Mouse (Mus musculus): Measurements from ENCODE around the gene Cep295nl. TPM values are rescaled to one million over a fixed set of nuclear protein-coding genes. Genes with fewer than 3 reads are reported as not detected.
A peak's percentile ranks its signal among the peaks of the same experiment; 100 is the strongest.

The Cep295nl gene
- polyA plus RNA-seq, 1 experiment from 2014 or later = 0.26 TPM

DNA sequence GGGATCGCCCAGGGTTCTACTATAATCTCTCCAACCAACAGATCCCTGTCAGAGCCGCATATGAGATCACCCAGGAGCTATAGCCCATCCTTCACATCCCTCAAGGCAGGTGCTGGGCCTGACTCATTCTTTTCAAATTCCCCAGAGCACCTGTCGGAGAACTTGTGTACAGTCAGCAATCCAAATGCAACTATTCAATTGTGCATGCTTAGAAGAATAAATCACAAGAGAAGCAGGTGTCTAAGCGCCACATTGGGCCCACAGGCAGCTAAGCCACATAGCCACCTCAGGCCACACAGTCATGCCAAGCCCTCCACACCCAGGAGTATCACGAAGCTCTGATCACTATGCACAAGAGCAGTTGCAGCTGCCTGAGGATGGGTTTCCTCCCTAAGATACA is 7.2 kb upstream of the Cep295nl start:
- Histone ChIP-seq H3K9ac (no peak overlapping the region), H3K36me3 (no peaks in the 10 kb centered on the region), H3K27me3 (no peaks in the 10 kb centered on the region), H3K4me3 (no peak overlapping the region), H3K27ac (no peak overlapping the region), H3K4me1 (replicated peaks) (peaks cover 53% of the 10 kb centered on the region), H3K9me3 (no peaks in the 10 kb centered on the region), H3K4me2 (no peak overlapping the region)
- 92% methylated on average over 5 of the region's 5 CpGs for WGBS
- ATAC-seq (ENCODE audit: low FRiP score) = no peak

DNA sequence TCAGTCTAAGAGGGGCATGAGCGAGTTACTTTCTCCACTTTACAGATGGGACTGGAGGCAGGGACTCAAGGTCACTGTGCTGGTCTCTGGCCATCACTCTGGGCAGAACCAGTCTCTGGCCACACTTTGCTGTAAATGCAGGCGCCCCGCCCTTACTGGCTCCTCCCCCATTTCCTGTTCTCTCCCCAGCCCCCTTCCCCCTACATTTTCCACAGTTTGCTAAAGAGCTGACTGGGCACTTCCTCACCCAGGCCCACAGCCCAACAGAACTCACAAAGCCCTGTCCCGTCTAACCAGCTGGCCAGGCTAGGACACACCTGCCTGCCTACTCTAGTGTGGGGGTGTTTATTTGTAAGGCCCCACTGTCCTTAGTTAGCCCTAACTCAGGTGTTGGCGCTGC is 6.6 kb upstream of the Cep295nl start:
- H3K27me3 ChIP-seq = no peaks in the 10 kb centered on the region
- no peaks in the 10 kb centered on the region for H3K36me3 ChIP-seq
- no peak overlapping the region for H3K4me3 ChIP-seq
- 71% methylated on average over 5 of the region's 5 CpGs for WGBS
- H3K9me3 ChIP-seq = no peaks in the 10 kb centered on the region
- H3K27ac ChIP-seq = no peak overlapping the region
- H3K4me2 ChIP-seq = no peak overlapping the region
- H3K9ac ChIP-seq = no peak overlapping the region
- ATAC-seq (ENCODE audit: low FRiP score) = no peak
- H3K4me1 ChIP-seq (replicated peaks) = peaks cover 49% of the 10 kb centered on the region

GRCm38 (mm10) chr11:118348419-118348818 is 6.1 kb upstream of the Cep295nl start:
- WGBS = 77% methylated on average over 3 of the region's 3 CpGs
- Histone ChIP-seq H3K4me2 (no peak overlapping the region), H3K4me3 (no peak overlapping the region), H3K36me3 (no peaks in the 10 kb centered on the region), H3K27ac (no peak overlapping the region), H3K9ac (no peak overlapping the region), H3K9me3 (no peaks in the 10 kb centered on the region), H3K27me3 (no peaks in the 10 kb centered on the region), H3K4me1 (replicated peaks) (peaks cover 49% of the 10 kb centered on the region)
- ATAC-seq (ENCODE audit: low FRiP score) = no peak

DNA sequence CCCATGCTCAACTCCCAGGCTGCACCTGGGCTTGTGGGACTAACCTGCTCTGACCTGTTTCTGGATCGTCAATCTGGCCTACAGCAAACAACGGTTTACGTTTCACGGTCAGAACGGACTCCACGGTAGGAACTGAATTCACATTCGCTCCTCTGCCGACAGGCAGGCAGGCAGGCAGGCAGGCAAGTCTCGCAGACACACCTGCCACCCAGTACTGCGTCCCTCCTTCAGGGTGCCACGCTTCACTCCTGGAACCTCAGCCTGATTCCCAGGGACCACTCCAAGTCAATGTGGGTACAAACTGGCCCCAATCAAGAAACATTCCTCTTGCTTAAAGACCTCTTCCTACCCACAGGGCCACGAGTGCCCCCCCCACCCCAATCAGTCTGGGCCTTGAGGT is 5.6 kb upstream of the Cep295nl start:
- H3K9me3 ChIP-seq = no peaks in the 10 kb centered on the region
- H3K4me3 ChIP-seq = no peak overlapping the region
- H3K4me2 ChIP-seq = no peak overlapping the region
- no peaks in the 10 kb centered on the region for H3K27me3 ChIP-seq
- no peak for ATAC-seq (ENCODE audit: low FRiP score)
- H3K9ac ChIP-seq = no peak overlapping the region
- 91% methylated on average over 12 of the region's 12 CpGs for WGBS
- H3K27ac ChIP-seq = no peak overlapping the region
- H3K4me1 ChIP-seq (replicated peaks) = peaks cover 49% of the 10 kb centered on the region
- no peaks in the 10 kb centered on the region for H3K36me3 ChIP-seq

GRCm38 (mm10) chr11:118347391-118347790 is 5.1 kb upstream of the Cep295nl start:
- H3K4me2 ChIP-seq = no peak overlapping the region
- no peaks in the 10 kb centered on the region for H3K27me3 ChIP-seq
- no peak overlapping the region for H3K9ac ChIP-seq
- no peaks in the 10 kb centered on the region for H3K9me3 ChIP-seq
- no peak for ATAC-seq (ENCODE audit: low FRiP score)
- H3K4me1 ChIP-seq (replicated peaks) = peaks cover 49% of the 10 kb centered on the region
- 85% methylated on average over 2 of the region's 2 CpGs for WGBS
- no peaks in the 10 kb centered on the region for H3K36me3 ChIP-seq
- H3K27ac ChIP-seq = no peak overlapping the region
- no peak overlapping the region for H3K4me3 ChIP-seq

DNA sequence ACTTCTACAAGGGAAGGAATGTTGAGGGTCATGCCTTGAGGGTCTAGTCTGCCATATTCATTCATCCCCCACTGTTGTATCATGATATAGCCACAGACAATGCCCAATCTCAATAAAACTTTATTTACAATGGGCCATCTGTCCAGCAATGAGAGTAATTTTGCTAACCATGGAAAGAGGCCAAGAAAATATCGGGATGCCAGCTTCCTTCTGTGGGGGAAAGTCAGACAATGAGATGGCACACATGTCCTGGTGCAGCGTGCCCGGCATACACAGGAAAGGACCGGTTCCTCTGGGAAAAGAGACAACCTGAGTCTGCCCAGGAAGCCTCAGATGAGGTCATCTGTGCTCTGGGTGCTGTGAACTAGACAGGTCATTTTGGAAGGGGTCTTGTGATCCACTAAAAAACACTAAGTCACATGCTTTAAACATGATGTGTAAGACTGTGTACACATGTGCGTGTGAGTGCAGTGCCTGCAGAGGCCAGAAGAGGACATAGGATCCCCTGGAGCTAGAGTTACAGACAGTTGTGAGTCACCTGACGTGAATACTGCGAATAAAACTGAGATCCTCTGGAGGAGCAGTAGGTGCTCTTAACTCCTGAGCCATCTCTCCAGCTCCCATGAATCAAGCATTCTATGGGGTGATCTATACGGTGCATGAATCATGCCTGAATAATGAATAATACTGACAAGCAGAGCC is 4.2 kb upstream of the Cep295nl start:
- H3K4me2 ChIP-seq = no peak overlapping the region
- 83% methylated on average over 8 of the region's 8 CpGs for WGBS
- H3K27ac ChIP-seq = peak overlapping the region; percentile 18; the same call in 1 of the 2 replicates
- peaks cover 51% of the 10 kb centered on the region for H3K4me1 ChIP-seq (replicated peaks)
- no peak overlapping the region for H3K9ac ChIP-seq
- no peaks in the 10 kb centered on the region for H3K27me3 ChIP-seq
- H3K4me3 ChIP-seq = no peak overlapping the region
- no peaks in the 10 kb centered on the region for H3K36me3 ChIP-seq
- no peak for ATAC-seq (ENCODE audit: low FRiP score)
- no peaks in the 10 kb centered on the region for H3K9me3 ChIP-seq

DNA sequence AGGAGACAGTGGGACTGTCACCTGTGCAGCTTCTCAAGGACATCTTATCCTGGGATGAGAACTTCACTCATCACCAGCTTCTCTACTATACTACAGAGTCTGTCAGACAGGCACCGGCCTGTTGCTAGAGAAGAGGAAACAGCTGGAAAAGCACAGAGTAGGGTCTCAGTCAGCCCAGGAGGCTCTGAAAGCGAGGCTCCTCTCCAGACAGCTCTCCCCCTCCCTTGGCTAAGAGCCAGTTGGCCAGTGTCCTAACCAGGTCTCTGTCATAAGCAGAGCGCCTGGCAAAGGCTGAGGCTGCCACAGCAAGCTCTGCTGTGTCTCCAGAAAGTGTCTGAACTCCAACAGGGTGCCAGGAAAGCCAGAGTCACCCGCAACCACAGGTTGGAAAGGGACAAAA is 3.4 kb upstream of the Cep295nl start:
- H3K4me3 ChIP-seq = no peak overlapping the region
- no peaks in the 10 kb centered on the region for H3K9me3 ChIP-seq
- H3K27ac ChIP-seq = peak overlapping the region; percentile 18; the same call in 1 of the 2 replicates
- H3K4me1 ChIP-seq (replicated peaks) = peaks cover 54% of the 10 kb centered on the region
- no peak overlapping the region for H3K4me2 ChIP-seq
- no peaks in the 10 kb centered on the region for H3K27me3 ChIP-seq
- peak; percentile 63; the same call in 1 of the 2 replicates for ATAC-seq (ENCODE audit: low FRiP score)
- no peaks in the 10 kb centered on the region for H3K36me3 ChIP-seq
- no peak overlapping the region for H3K9ac ChIP-seq
- WGBS = 65% methylated on average over 4 of the region's 4 CpGs

- Histone ChIP-seq H3K27ac (no peak overlapping the region), H3K4me1 (replicated peaks) (peaks cover 44% of the 10 kb centered on the region), H3K36me3 (no peaks in the 10 kb centered on the region), H3K9ac (no peak overlapping the region), H3K27me3 (no peaks in the 10 kb centered on the region), H3K9me3 (no peaks in the 10 kb centered on the region), H3K4me2 (no peak overlapping the region), H3K4me3 (no peak overlapping the region)
- no peak for ATAC-seq (ENCODE audit: low FRiP score)
- WGBS = 79% methylated on average over 2 of the region's 2 CpGs
Observed at GRCm38 (mm10) chr11:118343629-118344028, 1.3 kb upstream of the Cep295nl start.

DNA sequence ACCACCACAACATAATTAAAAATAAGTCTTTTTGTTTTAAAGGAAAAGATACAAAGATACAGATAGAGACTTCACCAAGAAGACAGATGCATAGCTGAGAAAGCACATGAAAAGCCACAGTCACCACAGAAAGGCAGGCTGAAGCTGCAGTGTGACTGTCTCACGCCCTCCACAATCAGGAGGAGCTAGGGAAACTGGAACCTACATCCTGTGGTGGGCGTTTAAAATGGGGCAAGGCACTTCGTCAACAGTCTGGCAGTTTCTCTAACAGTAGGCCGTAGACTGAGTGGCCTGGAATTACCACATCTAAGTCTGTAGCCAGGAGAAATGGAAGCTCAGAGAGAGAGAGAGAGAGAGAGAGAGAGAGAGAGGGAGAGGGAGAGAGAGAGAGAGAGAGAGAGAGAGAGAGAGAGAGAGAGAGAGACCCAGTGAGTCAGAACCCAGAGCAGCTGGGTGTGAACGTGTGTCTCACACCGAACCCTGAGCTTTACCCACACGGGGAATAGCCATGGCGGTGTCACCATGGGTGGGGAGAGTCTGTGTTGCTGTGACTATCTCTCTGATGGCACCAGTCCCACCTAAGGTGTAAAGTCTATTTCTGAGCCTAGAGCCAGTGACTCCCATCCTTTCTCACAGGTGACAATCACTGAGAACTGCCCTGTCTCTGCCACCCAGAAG is 4.7 kb downstream of the Cep295nl start:
- Histone ChIP-seq H3K27ac (no peak overlapping the region), H3K36me3 (peaks cover 10% of the 10 kb centered on the region), H3K4me2 (no peak overlapping the region), H3K9me3 (no peaks in the 10 kb centered on the region), H3K4me1 (replicated peaks) (peaks cover 20% of the 10 kb centered on the region), H3K4me3 (no peak overlapping the region), H3K27me3 (no peaks in the 10 kb centered on the region), H3K9ac (no peak overlapping the region)
- 84% methylated on average over 8 of the region's 8 CpGs for WGBS
- no peak for ATAC-seq (ENCODE audit: low FRiP score)

DNA sequence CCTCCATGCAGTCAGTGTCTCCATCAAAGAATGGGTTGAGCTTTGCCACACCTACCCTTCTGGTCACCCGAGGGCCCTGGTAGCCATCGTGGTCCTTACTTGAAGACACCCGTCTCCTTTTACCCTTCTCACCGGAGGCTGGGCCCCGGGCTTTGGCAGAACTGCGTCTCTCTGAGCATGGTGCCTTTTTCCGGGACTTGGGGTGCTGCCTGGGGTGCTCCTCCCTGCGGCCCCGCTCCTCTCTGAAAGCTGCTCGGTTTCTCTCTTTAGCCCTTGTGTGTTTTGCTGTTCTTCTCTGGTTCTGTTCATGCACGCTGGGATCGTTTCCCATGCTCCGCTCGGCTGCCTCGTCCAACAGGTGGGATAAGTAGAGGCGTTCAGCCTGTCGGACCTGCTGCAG is 8.9 kb downstream of the Cep295nl start:
- peaks cover 12% of the 10 kb centered on the region for H3K4me1 ChIP-seq (replicated peaks)
- no peak overlapping the region for H3K9ac ChIP-seq
- H3K4me2 ChIP-seq = no peak overlapping the region
- no peak overlapping the region for H3K27ac ChIP-seq
- ATAC-seq (ENCODE audit: low FRiP score) = no peak
- WGBS = 91% methylated on average over 17 of the region's 17 CpGs
- no peaks in the 10 kb centered on the region for H3K27me3 ChIP-seq
- no peaks in the 10 kb centered on the region for H3K9me3 ChIP-seq
- no peak overlapping the region for H3K4me3 ChIP-seq
- H3K36me3 ChIP-seq = peaks cover 17% of the 10 kb centered on the region

DNA sequence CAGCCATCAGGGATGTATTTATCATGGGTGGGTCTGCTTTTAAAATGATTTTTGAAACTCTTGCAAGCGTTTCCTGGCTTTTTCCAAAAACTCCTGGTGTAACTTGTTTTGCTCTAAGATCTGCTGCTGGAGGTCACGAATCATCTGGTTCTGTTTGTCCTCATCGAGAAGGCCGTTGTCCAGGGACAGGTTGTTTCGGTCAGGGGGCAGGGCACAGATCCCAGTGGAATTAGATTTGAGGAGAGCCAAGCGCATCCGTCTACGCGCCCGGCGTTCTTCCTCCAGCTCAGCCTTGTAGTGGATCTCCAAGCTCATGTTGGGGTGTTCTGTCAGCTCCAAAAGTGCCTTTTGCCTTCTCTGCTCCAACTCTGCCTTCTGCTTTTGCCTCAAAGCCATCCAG is 9.9 kb downstream of the Cep295nl start:
- Histone ChIP-seq H3K4me2 (no peak overlapping the region), H3K36me3 (peaks cover 17% of the 10 kb centered on the region), H3K9ac (no peak overlapping the region), H3K4me3 (no peak overlapping the region), H3K9me3 (no peaks in the 10 kb centered on the region), H3K27ac (no peak overlapping the region), H3K4me1 (replicated peaks) (peaks cover 22% of the 10 kb centered on the region), H3K27me3 (no peaks in the 10 kb centered on the region)
- 92% methylated on average over 11 of the region's 11 CpGs for WGBS
- no peak for ATAC-seq (ENCODE audit: low FRiP score)

DNA sequence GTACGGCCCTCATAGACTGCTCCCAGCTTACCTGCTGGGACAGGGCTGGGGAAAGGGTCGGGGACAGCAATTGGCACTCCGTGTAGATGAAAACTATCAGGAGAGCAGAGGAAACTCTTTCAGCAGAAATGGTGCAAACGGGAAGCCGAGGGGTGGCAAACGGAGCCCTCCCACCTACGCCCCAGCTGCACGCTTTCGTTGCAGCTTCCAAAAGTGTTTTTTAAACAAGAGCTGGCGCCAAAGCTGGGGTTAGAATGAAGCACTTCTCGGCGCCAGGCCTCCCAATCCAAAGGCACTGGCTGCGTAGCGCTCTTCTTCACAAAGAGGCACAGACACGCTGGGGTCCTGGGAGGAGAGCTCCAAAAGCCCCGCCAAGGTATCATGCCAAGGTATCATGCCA is 11.5 kb downstream of the Cep295nl start:
- Histone ChIP-seq H3K9ac (no peak overlapping the region), H3K36me3 (peaks cover 17% of the 10 kb centered on the region), H3K27me3 (no peaks in the 10 kb centered on the region), H3K4me1 (replicated peaks) (peaks cover 35% of the 10 kb centered on the region), H3K27ac (no peak overlapping the region), H3K9me3 (no peaks in the 10 kb centered on the region), H3K4me3 (no peak overlapping the region), H3K4me2 (no peak overlapping the region)
- WGBS = 93% methylated on average over 16 of the region's 16 CpGs
- ATAC-seq (ENCODE audit: low FRiP score) = no peak

GRCm38 (mm10) chr11:118330361-118330760 is 11.9 kb downstream of the Cep295nl start:
- WGBS = 93% methylated on average over 14 of the region's 14 CpGs
- no peak for ATAC-seq (ENCODE audit: low FRiP score)

More at GRCm38 (mm10) chr11:118330361-118330760, 11.9 kb downstream of the Cep295nl start:
- H3K4me1 ChIP-seq (replicated peaks) = peaks cover 35% of the 10 kb centered on the region
- H3K4me3 ChIP-seq = no peak overlapping the region
- no peaks in the 10 kb centered on the region for H3K9me3 ChIP-seq
- H3K9ac ChIP-seq = no peak overlapping the region
- H3K36me3 ChIP-seq = peaks cover 17% of the 10 kb centered on the region
- H3K4me2 ChIP-seq = no peak overlapping the region
- H3K27ac ChIP-seq = no peak overlapping the region
- no peaks in the 10 kb centered on the region for H3K27me3 ChIP-seq

Measured in hindbrain, embryonic 13.5 days (tissue).